Mouse (Mus musculus): ENCODE measurements around the gene Olfr698.

DNA sequence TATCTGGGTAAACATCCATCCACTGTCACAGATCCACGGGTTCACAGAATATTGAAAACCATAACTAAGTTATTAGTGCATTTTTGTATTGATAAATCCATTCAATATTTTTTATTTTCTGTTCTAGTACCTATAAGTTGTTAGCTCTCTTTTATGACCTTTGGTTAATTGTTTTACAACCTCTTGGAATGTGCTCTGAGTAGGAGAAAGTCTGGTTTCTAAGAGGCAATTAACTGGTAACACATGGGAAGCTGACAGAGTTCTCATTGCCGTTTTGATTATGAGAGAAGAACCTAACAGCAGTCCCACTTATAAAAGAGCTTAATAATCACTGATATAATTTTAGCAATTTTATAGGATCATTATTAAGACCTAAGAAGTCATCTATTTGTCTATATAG, 21.5 kb downstream of the Olfr698 start:
- TF ChIP-seq POLR2A (IDR thresholded peaks at IDR 0.05; ENCODE audit: extremely low read depth, insufficient read depth, low read length) (no peak), CTCF (IDR thresholded peaks at IDR 0.05; ENCODE audit: extremely low read depth, insufficient read depth, low read length) (no peak)
